Mouse (Mus musculus): ENCODE data around the gene 2010111I01Rik. TPM values are rescaled to one million over a fixed set of nuclear protein-coding genes. Genes with fewer than 3 reads are reported as not detected.
A peak's percentile ranks its signal among the peaks of the same experiment; 100 is the strongest.

Gene 2010111I01Rik
- polyA plus RNA-seq, 1 experiment from 2014 or later: 101 TPM

GRCm38 (mm10) chr13:63248318-63248717, 283.6 kb downstream of the 2010111I01Rik start:
- ATAC-seq (ENCODE audit: low FRiP score, low TSS enrichment) (no peak), DNase-seq (ENCODE audit: low spot score) (no peak)
- Histone ChIP-seq H3K9me3 (ENCODE audit: control insufficient read depth, low read length) (no peaks in the 10 kb centered on the region), H3K36me3 (ENCODE audit: control insufficient read depth, insufficient read depth, low read length) (no peaks in the 10 kb centered on the region), H3K27ac (replicated peaks) (0 out of 2 replicates have a peak overlapping the region, but pooled peaks have one; percentile 9), H3K27me3 (ENCODE audit: control insufficient read depth, insufficient read depth, low read length) (no peaks in the 10 kb centered on the region), H3K9ac (ENCODE audit: low read length) (no peak overlapping the region), H3K4me2 (replicated peaks; ENCODE audit: low read depth) (no peak overlapping the region), H3K4me3 (ENCODE audit: low read depth, low read length) (no peak overlapping the region), H3K4me1 (replicated peaks; ENCODE audit: control insufficient read depth, insufficient read depth) (peaks cover 13% of the 10 kb centered on the region)
- no peak for TF ChIP-seq EP300 (optimal IDR thresholded peaks at IDR 0.05)
- no peak for TF ChIP-seq CTCF (IDR thresholded peaks at IDR 0.05; ENCODE audit: low read depth)
- WGBS: 82% methylated on average over 10 of the region's 10 CpGs

- Histone ChIP-seq H3K36me3 (ENCODE audit: control insufficient read depth, insufficient read depth, low read length) (no peaks in the 10 kb centered on the region; the same call in 1 of the 2 replicates), H3K4me2 (replicated peaks; ENCODE audit: low read depth) (0 out of 2 replicates have a peak overlapping the region, but pooled peaks have one; percentile 11), H3K9ac (ENCODE audit: low read length) (peak overlapping the region; percentile 8; the same call in 1 of the 2 replicates), H3K27ac (replicated peaks) (peak overlapping the region; percentile 61; the same call in 1 of the 2 replicates), H3K4me3 (ENCODE audit: low read depth, low read length) (no peak overlapping the region), H3K4me1 (replicated peaks; ENCODE audit: control insufficient read depth, insufficient read depth) (peaks cover 14% of the 10 kb centered on the region), H3K9me3 (ENCODE audit: control insufficient read depth, low read length) (no peaks in the 10 kb centered on the region), H3K27me3 (ENCODE audit: control insufficient read depth, insufficient read depth, low read length) (no peaks in the 10 kb centered on the region)
- TF ChIP-seq EP300 (optimal IDR thresholded peaks at IDR 0.05): no peak
- TF ChIP-seq CTCF (IDR thresholded peaks at IDR 0.05; ENCODE audit: low read depth): no peak
- WGBS: 76% methylated on average over 7 of the region's 7 CpGs
- ATAC-seq (ENCODE audit: low FRiP score, low TSS enrichment): no peak
- no peak for DNase-seq (ENCODE audit: low spot score)
Observed at GRCm38 (mm10) chr13:63249171-63249570, 284.5 kb downstream of the 2010111I01Rik start.

- H3K27ac ChIP-seq (replicated peaks): peak overlapping the region; percentile 83
- no peaks in the 10 kb centered on the region for H3K9me3 ChIP-seq (ENCODE audit: control insufficient read depth, low read length)
- 60% methylated on average over 8 of the region's 8 CpGs for WGBS
- peaks cover 17% of the 10 kb centered on the region for H3K4me1 ChIP-seq (replicated peaks; ENCODE audit: control insufficient read depth, insufficient read depth)
- TF ChIP-seq EP300 (optimal IDR thresholded peaks at IDR 0.05) (no peak), CTCF (IDR thresholded peaks at IDR 0.05; ENCODE audit: low read depth) (no peak)
- DNase-seq (ENCODE audit: low spot score) (no peak), ATAC-seq (ENCODE audit: low FRiP score, low TSS enrichment) (no peak)
- H3K4me3 ChIP-seq (ENCODE audit: low read depth, low read length): no peak overlapping the region
- H3K27me3 ChIP-seq (ENCODE audit: control insufficient read depth, insufficient read depth, low read length): no peaks in the 10 kb centered on the region
- H3K36me3 ChIP-seq (ENCODE audit: control insufficient read depth, insufficient read depth, low read length): peaks cover 2% of the 10 kb centered on the region; the same call in 1 of the 2 replicates
- no peak overlapping the region; the same call in 1 of the 2 replicates for H3K9ac ChIP-seq (ENCODE audit: low read length)
- peak overlapping the region; percentile 0; the same call in 1 of the 2 replicates for H3K4me2 ChIP-seq (replicated peaks; ENCODE audit: low read depth)
Observed at GRCm38 (mm10) chr13:63249741-63250431, 285.2 kb downstream of the 2010111I01Rik start.

- H3K27ac ChIP-seq (replicated peaks): peak overlapping the region; percentile 83
- DNase-seq (ENCODE audit: low spot score) (no peak), ATAC-seq (ENCODE audit: low FRiP score, low TSS enrichment) (no peak)
- peaks cover 2% of the 10 kb centered on the region; the same call in 1 of the 2 replicates for H3K36me3 ChIP-seq (ENCODE audit: control insufficient read depth, insufficient read depth, low read length)
- peaks cover 17% of the 10 kb centered on the region for H3K4me1 ChIP-seq (replicated peaks; ENCODE audit: control insufficient read depth, insufficient read depth)
- H3K9me3 ChIP-seq (ENCODE audit: control insufficient read depth, low read length): no peaks in the 10 kb centered on the region
- H3K4me3 ChIP-seq (ENCODE audit: low read depth, low read length): no peak overlapping the region
- TF ChIP-seq CTCF (IDR thresholded peaks at IDR 0.05; ENCODE audit: low read depth) (no peak), EP300 (optimal IDR thresholded peaks at IDR 0.05) (no peak)
- no peak overlapping the region for H3K4me2 ChIP-seq (replicated peaks; ENCODE audit: low read depth)
- 73% methylated on average over 8 of the region's 8 CpGs for WGBS
- no peak overlapping the region for H3K9ac ChIP-seq (ENCODE audit: low read length)
- no peaks in the 10 kb centered on the region for H3K27me3 ChIP-seq (ENCODE audit: control insufficient read depth, insufficient read depth, low read length)
Observed at GRCm38 (mm10) chr13:63250441-63250980, 285.8 kb downstream of the 2010111I01Rik start.

GRCm38 (mm10) chr13:63251118-63251889, 286.6 kb downstream of the 2010111I01Rik start:
- Histone ChIP-seq H3K9ac (ENCODE audit: low read length) (peak overlapping the region; percentile 38; the same call in 1 of the 2 replicates), H3K4me2 (replicated peaks; ENCODE audit: low read depth) (peak overlapping the region; percentile 38), H3K9me3 (ENCODE audit: control insufficient read depth, low read length) (no peaks in the 10 kb centered on the region), H3K27me3 (ENCODE audit: control insufficient read depth, insufficient read depth, low read length) (no peaks in the 10 kb centered on the region), H3K27ac (replicated peaks) (peak overlapping the region; percentile 83), H3K36me3 (ENCODE audit: control insufficient read depth, insufficient read depth, low read length) (peaks cover 2% of the 10 kb centered on the region; the same call in 1 of the 2 replicates), H3K4me1 (replicated peaks; ENCODE audit: control insufficient read depth, insufficient read depth) (peaks cover 22% of the 10 kb centered on the region), H3K4me3 (ENCODE audit: low read depth, low read length) (no peak overlapping the region)
- DNase-seq (ENCODE audit: low spot score) (no peak), ATAC-seq (ENCODE audit: low FRiP score, low TSS enrichment) (no peak; the same call in 1 of the 2 replicates)
- TF ChIP-seq CTCF (IDR thresholded peaks at IDR 0.05; ENCODE audit: low read depth): no peak
- TF ChIP-seq EP300 (optimal IDR thresholded peaks at IDR 0.05): no peak
- WGBS: 43% methylated on average over 12 of the region's 12 CpGs

Data from stomach, postnatal 0 days (tissue).